Mouse (Mus musculus) hindbrain, embryonic 14.5 days (tissue): ENCODE measurements at regions not wholly inside any gene's neighbourhood (a gene's known extent, or its start where the extent isn't known, plus 50 kb on each side); places are given as distances from the start of the nearest gene placed in this dataset.

ENCODE experiments used
- ATAC-seq: fragments of 200-750 bp; cut with Nextera tagmentation; 2 replicates; pipeline ENCODE4 v1.8.0; 2017; ENCODE audit warnings: moderate number of reproducible peaks, mild to moderate bottlenecking, moderate TSS enrichment, moderate library complexity; ENCODE audit not compliant: low FRiP score
- DNase-seq: peaks from one replicate; pipeline ENCODE4 v3.0.0-alpha.2; 2015; ENCODE audit warnings: low spot score
- H3K27ac ChIP-seq: fragments of 300-500 bp; sonication (generic); 2 replicates; pipeline ENCODE4 v1.5.1; 2014; ENCODE audit warnings: mild to moderate bottlenecking, moderate library complexity
- H3K27me3 ChIP-seq: fragments of 300-500 bp; sonication (generic); 2 replicates; pipeline ENCODE4 v1.6.1; 2014; ENCODE audit warnings: mild to moderate bottlenecking, low read length, mixed read lengths; ENCODE audit not compliant: control insufficient read depth, insufficient read depth
- H3K36me3 ChIP-seq: fragments of 300-500 bp; sonication (generic); replicated peaks from 2 replicates; pipeline ENCODE4 v1.6.1; 2014; ENCODE audit not compliant: control insufficient read depth, insufficient read depth
- H3K4me1 ChIP-seq: fragments of 300-500 bp; sonication (generic); replicated peaks from 2 replicates; pipeline ENCODE4 v1.6.1; 2014; ENCODE audit warnings: antibody characterized with exemption, low read length, mixed read lengths; ENCODE audit not compliant: control insufficient read depth, insufficient read depth
- H3K4me2 ChIP-seq: fragments of 300-500 bp; sonication (generic); replicated peaks from 2 replicates; pipeline ENCODE4 v1.6.1; 2014; ENCODE audit warnings: mild to moderate bottlenecking, moderate library complexity
- H3K4me3 ChIP-seq: fragments of 300-500 bp; sonication (generic); replicated peaks from 2 replicates; pipeline ENCODE4 v1.5.1; 2014; ENCODE audit warnings: mild to moderate bottlenecking, low read length
- H3K9ac ChIP-seq: fragments of 300-500 bp; sonication (generic); 2 replicates; pipeline ENCODE4 v1.6.1; 2014
- H3K9me3 ChIP-seq: fragments of 300-500 bp; sonication (generic); 2 replicates; pipeline ENCODE4 v1.6.1; 2016; ENCODE audit warnings: low read length; ENCODE audit not compliant: control insufficient read depth
- WGBS: fragments of 180-500 bp; shearing (Covaris S2); extraction: QIAGEN DNeasy Blood & Tissue Kit; methylation state at CpG from one replicate; pipeline ENCODE4 v1.1.7; 2014; 5-methylcytosine and 5-hydroxymethylcytosine counted together

DNA sequence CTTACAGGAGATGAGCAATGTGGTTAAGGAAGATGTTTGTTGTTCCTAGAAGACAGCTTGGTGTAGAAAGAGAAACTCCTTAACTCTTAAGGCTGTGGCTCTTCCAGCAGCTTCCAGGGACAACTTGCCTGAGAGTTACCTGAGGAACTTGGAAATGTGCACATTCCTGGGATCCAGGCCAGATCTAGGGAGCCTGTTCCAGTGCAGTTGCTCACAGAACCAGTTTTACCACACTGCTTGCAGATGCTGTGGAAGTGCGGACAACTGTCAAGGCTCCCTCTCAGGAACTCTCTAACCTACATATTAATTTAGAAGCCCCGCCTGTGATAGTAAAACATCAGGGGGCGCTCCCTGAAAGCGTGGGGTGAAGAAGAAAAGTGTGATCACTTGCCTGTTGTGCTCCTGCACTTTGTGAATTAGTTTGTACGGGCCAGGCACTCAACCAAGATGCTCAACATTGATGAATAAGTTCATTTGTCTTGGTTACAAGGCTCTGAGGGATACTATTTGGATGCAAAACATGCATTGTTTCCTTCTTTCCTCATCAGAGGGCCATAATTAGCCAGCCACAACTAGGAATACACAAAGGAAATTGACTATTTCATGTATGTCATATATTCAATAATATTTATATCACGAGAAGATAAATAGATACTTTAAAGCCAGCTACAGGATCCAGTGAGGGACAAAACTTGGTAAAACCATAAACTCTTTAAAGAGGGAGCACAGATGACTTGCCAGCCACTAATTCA, 357.1 kb upstream of the Adgrl2 start:
- H3K4me3 ChIP-seq = no peak overlapping the region
- no peak overlapping the region for H3K9ac ChIP-seq
- no peak overlapping the region for H3K4me2 ChIP-seq
- H3K27me3 ChIP-seq = no peaks in the 10 kb centered on the region
- no peak overlapping the region for H3K27ac ChIP-seq
- no peaks in the 10 kb centered on the region for H3K4me1 ChIP-seq
- H3K9me3 ChIP-seq = no peaks in the 10 kb centered on the region
- ATAC-seq (no peak), DNase-seq (no peak)
- WGBS = 32% methylated on average over 6 of the region's 6 CpGs
- H3K36me3 ChIP-seq = no peaks in the 10 kb centered on the region

GRCm38 (mm10) chr3:149342511-149342910, 352.2 kb upstream of the Adgrl2 start:
- Histone ChIP-seq H3K27me3 (no peaks in the 10 kb centered on the region), H3K4me2 (no peak overlapping the region), H3K9ac (no peak overlapping the region), H3K4me3 (no peak overlapping the region), H3K9me3 (no peaks in the 10 kb centered on the region), H3K4me1 (no peaks in the 10 kb centered on the region), H3K27ac (no peak overlapping the region), H3K36me3 (no peaks in the 10 kb centered on the region)
- no peak for ATAC-seq
- no peak for DNase-seq
- 68% methylated on average over 6 of the region's 6 CpGs for WGBS

DNA sequence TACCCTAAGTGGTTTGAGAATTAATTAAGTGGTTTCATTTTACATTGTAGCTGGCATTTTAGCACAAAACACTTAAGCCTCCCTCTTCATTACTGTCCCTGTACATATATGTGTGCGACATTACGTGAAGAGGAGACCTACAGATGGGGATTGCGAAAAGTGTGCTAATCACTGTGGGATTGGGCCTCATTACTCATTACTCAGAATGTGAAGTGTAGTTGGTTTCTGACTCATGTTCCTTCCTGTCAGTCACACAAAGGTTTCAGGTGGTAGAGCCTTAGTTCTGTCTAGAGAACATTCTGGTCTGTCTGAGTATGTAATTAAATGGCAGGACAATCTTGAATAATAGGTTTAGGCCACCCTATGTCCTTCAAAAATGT, 349.0 kb upstream of the Adgrl2 start:
- H3K9ac ChIP-seq = no peak overlapping the region
- no peak for DNase-seq
- no peaks in the 10 kb centered on the region for H3K36me3 ChIP-seq
- no peak overlapping the region for H3K27ac ChIP-seq
- no peak overlapping the region for H3K4me3 ChIP-seq
- H3K4me1 ChIP-seq = no peaks in the 10 kb centered on the region
- WGBS = 79% methylated on average over 3 of the region's 3 CpGs
- ATAC-seq = no peak
- H3K4me2 ChIP-seq = no peak overlapping the region
- no peaks in the 10 kb centered on the region; the same call in 1 of the 2 replicates for H3K27me3 ChIP-seq
- no peaks in the 10 kb centered on the region for H3K9me3 ChIP-seq

DNA sequence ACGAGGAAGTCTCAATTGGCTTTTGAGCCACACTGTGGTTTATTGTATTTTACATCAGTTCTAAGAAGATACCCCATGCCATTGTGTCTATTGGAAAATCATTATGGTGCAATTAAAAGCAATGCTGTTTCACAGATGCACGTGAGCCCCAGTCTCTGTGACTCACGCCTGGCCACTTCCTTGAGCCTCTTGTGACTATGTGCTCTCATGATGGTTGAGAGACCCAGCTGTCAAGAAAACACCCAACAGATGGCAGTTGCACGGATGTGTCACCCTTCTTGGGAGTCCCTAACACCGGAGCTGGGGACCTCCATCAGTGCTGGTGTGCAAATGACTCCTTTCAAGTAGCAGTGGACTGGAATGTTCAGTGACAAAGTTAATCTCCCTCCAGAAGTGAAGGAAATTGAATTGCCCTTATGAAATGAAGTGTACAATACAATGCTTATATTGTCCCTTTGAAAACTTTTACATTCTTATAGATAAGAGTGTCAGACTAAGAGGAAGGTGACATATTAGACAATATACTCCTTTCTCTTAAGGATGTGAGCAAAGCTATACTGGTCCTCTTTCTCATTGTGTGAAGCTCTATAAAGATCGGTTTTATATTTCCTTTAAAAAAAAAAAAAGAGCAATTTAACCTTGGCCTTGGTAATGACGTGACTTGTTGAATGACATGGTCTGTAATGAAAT, 348.5 kb upstream of the Adgrl2 start:
- ATAC-seq (no peak), DNase-seq (no peak)
- Histone ChIP-seq H3K9ac (no peak overlapping the region), H3K9me3 (no peaks in the 10 kb centered on the region), H3K27ac (no peak overlapping the region), H3K4me3 (no peak overlapping the region), H3K4me1 (no peaks in the 10 kb centered on the region), H3K27me3 (no peaks in the 10 kb centered on the region; the same call in 1 of the 2 replicates), H3K4me2 (no peak overlapping the region), H3K36me3 (no peaks in the 10 kb centered on the region)
- 71% methylated on average over 7 of the region's 7 CpGs for WGBS

- Histone ChIP-seq H3K27ac (no peak overlapping the region), H3K9ac (no peak overlapping the region), H3K4me2 (no peak overlapping the region), H3K9me3 (no peaks in the 10 kb centered on the region), H3K4me1 (peaks cover 6% of the 10 kb centered on the region; the same call in 1 of the 2 replicates), H3K36me3 (no peaks in the 10 kb centered on the region), H3K4me3 (no peak overlapping the region), H3K27me3 (no peaks in the 10 kb centered on the region; the same call in 1 of the 2 replicates)
- no peak for DNase-seq
- ATAC-seq = no peak
- 79% methylated on average over 6 of the region's 6 CpGs for WGBS
Measured at GRCm38 (mm10) chr3:149335259-149335658, 344.9 kb upstream of the Adgrl2 start.

DNA sequence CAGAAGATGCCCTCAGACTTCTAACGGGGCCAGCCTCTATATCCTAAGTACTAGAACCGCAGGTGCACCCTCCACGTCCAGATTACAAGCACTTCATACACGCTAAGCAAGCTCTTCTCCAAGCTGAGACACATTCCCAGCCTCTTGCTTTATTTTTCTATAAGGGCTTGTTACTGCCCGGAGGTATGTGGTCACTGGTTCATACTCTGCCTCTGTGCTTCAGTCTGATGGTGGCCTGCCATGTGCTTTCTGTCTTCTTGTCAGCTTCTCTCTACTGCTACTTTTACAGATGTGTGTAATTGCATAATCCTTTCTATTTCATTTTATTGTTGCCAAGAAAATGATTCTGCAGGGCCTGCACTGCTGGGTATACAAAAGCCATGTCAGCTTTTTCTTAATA, 343.3 kb upstream of the Adgrl2 start:
- no peaks in the 10 kb centered on the region for H3K9me3 ChIP-seq
- no peak overlapping the region for H3K27ac ChIP-seq
- DNase-seq (no peak), ATAC-seq (no peak)
- H3K9ac ChIP-seq = no peak overlapping the region
- H3K4me3 ChIP-seq = no peak overlapping the region
- peaks cover 6% of the 10 kb centered on the region; the same call in 1 of the 2 replicates for H3K4me1 ChIP-seq
- H3K4me2 ChIP-seq = no peak overlapping the region
- H3K36me3 ChIP-seq = no peaks in the 10 kb centered on the region
- WGBS = 79% methylated on average over 5 of the region's 5 CpGs
- no peaks in the 10 kb centered on the region; the same call in 1 of the 2 replicates for H3K27me3 ChIP-seq

- no peaks in the 10 kb centered on the region for H3K9me3 ChIP-seq
- no peaks in the 10 kb centered on the region for H3K36me3 ChIP-seq
- no peak overlapping the region for H3K27ac ChIP-seq
- ATAC-seq = no peak
- 32% methylated on average over 10 of the region's 10 CpGs for WGBS
- peaks cover 6% of the 10 kb centered on the region; the same call in 1 of the 2 replicates for H3K4me1 ChIP-seq
- no peak overlapping the region for H3K9ac ChIP-seq
- no peak overlapping the region for H3K4me3 ChIP-seq
- DNase-seq = no peak
- no peaks in the 10 kb centered on the region; the same call in 1 of the 2 replicates for H3K27me3 ChIP-seq
- no peak overlapping the region for H3K4me2 ChIP-seq
Measured at GRCm38 (mm10) chr3:149333131-149333530, 342.8 kb upstream of the Adgrl2 start.

DNA sequence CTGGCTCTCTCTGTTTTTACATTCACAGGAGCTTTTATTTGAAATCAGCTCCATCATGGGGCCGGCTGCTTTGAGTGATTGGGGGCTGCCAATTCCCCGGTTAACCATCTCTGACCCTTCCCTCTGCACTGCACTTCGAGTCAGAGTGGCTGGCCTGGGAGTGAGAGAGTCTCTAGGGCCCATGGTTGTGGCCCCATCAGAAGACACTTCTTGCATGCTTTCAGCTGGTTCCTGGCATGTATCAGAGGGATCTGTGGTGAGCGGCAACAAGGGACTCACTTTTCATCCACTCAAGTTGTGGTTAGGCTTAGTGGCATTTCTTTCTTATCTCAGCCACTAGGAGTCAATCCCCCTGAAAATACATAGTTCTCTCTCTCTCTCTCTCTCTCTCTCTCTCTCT, 341.8 kb upstream of the Adgrl2 start:
- ATAC-seq = no peak
- Histone ChIP-seq H3K9ac (no peak overlapping the region), H3K9me3 (no peaks in the 10 kb centered on the region), H3K27ac (no peak overlapping the region), H3K4me3 (no peak overlapping the region), H3K4me1 (peaks cover 6% of the 10 kb centered on the region; the same call in 1 of the 2 replicates), H3K36me3 (no peaks in the 10 kb centered on the region), H3K27me3 (no peaks in the 10 kb centered on the region; the same call in 1 of the 2 replicates), H3K4me2 (no peak overlapping the region)
- WGBS = 15% methylated on average over 4 of the region's 4 CpGs
- no peak for DNase-seq

DNA sequence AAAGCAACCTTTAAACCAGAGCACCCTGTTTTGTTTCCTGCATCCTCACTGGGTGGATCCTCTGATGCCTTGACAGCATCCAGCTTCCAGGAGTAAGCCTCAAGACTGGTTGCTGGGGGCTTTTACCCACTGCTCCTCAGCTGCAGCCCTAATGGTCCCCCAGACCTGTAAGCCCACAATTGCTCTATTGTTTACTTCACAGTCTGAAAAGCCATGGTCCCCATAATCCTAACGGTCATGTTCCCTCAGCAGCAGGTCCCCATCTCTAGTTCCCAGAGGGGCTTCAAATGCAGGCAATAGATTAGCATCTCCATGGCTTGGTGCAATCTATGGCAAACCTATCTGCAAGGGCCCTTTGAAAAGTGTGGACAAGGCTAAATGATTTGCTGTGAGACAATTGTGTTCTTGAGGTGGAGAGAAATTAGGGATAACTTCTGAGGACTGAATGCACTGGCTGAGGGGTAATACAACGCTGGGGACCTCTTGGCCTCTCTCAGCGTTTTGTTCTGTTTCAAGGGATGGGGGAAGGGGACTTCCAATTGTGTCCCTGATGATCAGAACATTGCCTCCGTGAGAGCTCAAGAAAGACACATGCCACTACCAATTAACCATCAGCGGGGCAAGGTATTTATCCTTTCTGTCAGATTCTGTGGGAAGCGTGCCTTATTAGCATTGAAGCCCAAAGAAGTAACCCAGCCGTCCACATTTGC, 341.1 kb upstream of the Adgrl2 start:
- no peak overlapping the region for H3K4me2 ChIP-seq
- no peak for ATAC-seq

More for the DNA sequence above, 341.1 kb upstream of the Adgrl2 start:
- no peaks in the 10 kb centered on the region for H3K36me3 ChIP-seq
- H3K27ac ChIP-seq = no peak overlapping the region
- H3K9ac ChIP-seq = no peak overlapping the region
- DNase-seq = no peak
- 14% methylated on average over 7 of the region's 7 CpGs for WGBS
- no peak overlapping the region for H3K4me3 ChIP-seq
- no peaks in the 10 kb centered on the region for H3K9me3 ChIP-seq
- H3K27me3 ChIP-seq = no peaks in the 10 kb centered on the region
- H3K4me1 ChIP-seq = peaks cover 6% of the 10 kb centered on the region; the same call in 1 of the 2 replicates
